Mouse (Mus musculus) liver (tissue): ENCODE data around the gene Stat3.

Experiments
- DNase-seq: peaks from one replicate; pipeline ENCODE4 v3.0.0-alpha.2; 2020; ENCODE audit warnings: mixed read lengths

Gene Stat3

GRCm38 (mm10) chr11:100939512-100940151, at the start of gene Stat3:
TSS of gene Stat3 (minus strand) at chr11:100939540.
- peak; percentile 100 for DNase-seq

DNA sequence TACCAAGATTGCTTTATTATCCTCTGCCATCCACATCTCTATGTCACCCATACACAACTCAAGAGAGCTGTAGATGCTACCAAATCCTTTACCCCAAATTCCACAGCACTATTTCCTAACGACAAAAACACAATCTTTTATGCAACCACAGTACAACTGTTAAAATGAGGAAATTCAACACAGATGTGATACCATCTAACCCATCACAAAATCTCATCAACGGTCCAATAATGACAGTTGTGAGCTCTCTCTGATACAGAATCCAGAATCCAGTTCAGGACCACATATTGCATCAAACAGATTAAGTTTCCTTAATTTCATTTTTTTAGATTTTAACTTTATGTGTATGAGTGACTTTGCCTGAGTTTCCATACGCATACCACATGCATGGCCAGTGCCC, 49.3 kb upstream of the Stat3 start:
- no peak for DNase-seq

- DNase-seq = no peak
Measured at GRCm38 (mm10) chr11:100985607-100986006, 46.3 kb upstream of the Stat3 start.

- no peak for DNase-seq
Measured at GRCm38 (mm10) chr11:100983778-100984131, 44.4 kb upstream of the Stat3 start.

DNA sequence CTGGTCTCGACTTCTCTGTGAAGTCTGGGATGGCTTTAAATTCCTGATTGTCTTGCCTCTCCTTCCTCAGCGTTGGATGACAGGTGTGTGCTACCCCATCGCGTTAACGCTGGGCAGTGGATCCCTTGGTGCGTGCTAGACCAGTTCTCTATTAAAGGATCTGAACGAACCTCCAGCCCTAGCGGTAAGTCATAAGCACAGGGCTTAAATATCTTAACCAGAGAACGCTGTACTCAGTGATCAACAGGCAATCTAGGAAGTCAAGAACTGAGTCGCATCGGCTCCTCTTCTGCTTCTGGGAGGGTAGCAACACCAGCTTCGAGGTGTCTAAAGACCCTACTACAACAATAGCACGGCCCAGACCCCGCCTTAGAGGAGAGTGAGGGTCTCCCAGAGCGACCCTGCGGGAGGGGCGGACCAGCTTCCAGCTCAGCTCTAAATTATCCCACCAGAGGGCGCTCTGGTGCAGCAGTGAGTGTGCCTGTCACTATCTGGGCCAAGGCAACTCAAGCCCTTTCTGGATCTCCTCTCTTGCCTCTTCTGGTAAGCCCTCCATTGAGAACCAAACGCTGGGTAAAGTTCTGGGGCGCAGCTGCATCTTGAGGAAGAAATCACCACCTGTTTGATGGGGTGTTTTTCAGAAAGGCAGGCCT, 43.9 kb upstream of the Stat3 start:
- DNase-seq = peak; percentile 80

DNA sequence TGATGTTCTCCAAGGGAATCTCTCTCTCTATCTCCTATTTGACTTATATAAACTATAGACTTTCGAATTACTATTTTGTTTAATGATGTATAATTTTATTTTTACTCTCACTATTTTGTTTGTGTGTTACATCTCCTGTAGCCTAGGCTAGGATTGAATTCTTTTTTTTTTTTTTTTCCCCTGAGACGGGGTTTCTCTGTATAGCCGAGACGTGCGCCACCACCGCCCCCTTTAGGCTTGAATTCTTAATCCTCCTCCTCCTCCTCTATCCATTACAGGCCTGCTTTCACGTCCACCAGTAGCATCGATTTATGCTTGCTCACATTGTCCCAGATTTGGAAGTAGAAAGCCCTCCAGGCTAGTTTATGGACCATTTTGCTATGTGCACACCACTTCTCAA, 42.7 kb upstream of the Stat3 start:
- no peak for DNase-seq

- DNase-seq = no peak
Measured at GRCm38 (mm10) chr11:100981236-100981635, 41.9 kb upstream of the Stat3 start.

- no peak for DNase-seq
Measured at GRCm38 (mm10) chr11:100980438-100980837, 41.1 kb upstream of the Stat3 start.

- DNase-seq = peak; percentile 19
Measured at GRCm38 (mm10) chr11:100979887-100980286, 40.5 kb upstream of the Stat3 start.

DNA sequence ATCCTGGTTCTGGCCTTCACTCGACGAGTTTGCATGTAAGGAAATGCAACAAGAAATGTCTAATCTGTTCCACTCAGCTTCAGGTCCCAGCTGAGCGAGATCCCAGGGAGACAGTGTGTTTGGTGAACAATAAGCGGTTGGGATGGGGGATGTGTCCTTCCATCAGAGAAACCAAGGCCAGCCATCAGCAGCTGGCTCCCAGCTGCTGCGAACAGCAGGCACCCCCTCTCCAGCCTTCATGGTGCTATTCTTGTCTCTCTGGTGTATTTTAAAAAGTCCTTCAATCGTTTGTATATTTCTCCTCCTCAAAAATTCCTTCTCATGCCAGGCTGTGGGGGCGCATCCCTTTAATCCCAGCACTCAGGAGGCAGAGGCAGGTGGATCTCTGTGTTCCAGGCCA, 35.9 kb upstream of the Stat3 start:
- no peak for DNase-seq

DNA sequence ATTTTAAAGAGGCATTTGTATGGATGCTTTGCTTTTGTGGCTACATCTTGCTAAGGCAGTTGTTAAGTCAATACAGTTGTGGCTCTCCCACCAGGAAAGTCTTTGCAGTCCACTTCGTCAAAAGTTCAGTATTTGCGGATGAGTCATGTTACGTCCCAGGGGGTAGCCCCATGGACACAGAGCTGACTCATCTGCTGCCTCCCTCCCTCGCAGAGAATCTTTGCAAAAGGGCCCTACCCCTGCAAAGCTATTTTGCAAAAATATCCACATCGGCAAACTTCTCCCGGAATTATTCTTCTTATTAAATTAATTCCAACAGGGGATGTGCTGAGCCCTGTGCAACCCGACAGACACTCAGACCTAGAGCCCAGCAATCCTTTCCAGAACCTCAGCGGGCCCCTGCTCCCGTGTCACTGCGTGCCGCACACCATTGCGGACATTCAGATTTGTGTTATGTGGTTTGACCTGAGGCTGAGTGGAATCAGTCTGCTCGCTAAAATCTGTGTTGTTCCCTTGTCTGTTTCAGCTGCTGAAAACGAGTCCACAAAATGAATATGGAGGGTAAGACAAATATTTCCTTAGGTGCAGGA, 35.1 kb upstream of the Stat3 start:
- DNase-seq = no peak

DNA sequence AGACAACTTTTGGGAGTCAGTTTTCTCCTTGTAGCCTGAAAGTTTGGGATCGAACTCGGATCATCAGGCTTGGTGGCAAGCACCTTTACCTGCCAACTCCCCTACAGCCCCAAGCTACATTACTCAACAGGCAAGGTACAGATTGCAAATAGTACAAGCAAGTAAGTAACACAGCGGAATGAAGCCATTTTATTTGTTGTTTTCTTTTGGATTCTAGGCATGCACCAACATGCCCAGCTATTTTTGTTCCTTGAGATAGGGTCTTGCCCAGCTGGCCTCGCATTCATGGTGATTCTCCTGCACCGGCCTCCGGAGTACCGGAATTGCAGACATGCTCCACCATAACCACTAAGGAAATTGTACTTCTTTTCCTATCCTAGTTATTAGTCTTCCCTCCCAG, 33.9 kb upstream of the Stat3 start:
- no peak for DNase-seq

GRCm38 (mm10) chr11:100971455-100971854, 32.1 kb upstream of the Stat3 start:
- DNase-seq = no peak

- DNase-seq = peak; percentile 78
Measured at GRCm38 (mm10) chr11:100970557-100970937, 31.2 kb upstream of the Stat3 start, which contains the start of gene Cavin1. TSS of gene Cavin1 (minus strand) at chr11:100970887.

DNA sequence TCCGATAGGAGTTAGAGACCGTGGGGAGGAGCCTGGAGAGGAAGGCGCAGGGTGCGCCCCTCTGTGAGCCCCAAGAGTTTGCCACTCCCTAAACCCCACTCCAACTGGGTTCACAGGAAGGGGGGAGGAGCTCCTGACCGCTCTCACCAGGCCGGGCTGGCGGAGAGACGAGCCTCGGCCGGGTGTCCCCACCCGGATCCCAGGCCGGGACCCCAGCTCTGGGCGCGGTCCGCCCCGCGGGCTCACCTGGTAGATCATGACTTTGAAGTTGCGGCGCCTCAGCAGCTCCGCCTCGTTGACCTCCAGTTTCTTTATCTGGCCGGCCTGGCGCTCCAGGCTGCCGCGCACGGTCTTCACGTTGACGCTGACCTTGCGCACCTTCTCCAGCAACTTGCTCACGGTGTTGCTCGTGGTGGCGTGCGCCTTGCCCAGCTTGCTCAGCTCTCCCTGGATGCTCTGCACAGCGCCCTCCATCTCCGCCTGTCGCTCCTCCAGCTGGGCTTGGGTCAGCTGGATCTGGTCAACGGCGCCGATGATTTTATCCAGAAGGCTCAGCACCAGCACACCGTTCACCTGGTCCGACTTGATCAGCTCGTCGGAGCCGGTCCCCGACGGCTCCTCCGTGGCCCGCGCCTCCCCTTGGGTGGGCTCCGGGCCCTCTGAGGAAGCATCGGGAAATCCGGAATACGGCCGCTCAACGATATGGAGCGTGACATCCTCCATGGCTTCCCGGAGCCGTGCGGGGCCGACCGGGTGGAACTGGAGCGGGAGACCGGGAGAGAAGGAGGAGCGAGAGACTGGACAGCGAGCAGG, 30.6 kb upstream of the Stat3 start:
- peak; percentile 41 for DNase-seq

DNA sequence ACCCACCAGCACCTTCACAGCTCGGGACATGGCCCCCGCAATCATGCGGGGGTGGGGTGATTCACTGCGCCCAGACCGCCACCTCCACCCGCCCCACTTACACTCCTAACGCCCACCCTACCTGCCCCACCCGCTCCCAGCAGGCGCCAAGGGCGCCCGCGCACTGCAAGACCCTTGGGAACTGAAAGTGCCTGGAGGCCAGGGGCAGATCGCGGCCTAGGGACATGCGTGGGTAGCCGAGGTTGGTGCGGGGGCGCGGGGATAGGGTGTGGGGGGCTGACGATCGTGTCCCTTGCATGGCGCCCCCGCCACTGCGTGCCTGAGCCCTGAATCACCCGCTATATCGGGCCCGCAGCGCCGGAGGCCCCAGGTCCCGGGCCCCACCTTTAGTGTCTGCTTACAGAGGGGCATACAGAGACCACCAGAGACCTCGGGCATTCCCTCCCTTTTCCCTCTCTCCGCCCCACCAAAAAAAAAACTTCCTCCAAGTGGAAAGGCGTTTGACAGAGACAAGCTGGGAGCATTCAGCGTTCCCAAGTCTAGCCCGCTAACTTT, 29.9 kb upstream of the Stat3 start:
- DNase-seq = no peak

DNA sequence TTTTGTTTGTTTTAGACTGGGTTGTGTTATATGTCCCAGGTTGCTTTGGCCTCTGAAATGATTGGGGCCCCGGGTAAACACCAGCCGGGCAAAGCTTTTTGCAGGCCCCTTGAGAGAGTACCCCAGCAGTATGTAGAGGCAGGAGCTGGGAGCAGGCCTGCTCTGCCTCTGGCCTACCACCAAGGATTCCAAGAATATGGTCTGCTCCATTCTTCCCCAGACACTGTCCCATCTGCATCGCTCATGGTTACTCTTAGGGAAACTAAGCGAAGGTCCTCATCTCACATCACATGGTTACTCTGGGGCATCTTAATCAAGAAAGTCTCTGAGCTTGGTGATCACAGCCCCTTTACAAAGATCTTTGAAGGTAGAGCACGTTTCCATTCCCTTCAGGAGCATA, 29.2 kb upstream of the Stat3 start:
- DNase-seq = no peak

DNA sequence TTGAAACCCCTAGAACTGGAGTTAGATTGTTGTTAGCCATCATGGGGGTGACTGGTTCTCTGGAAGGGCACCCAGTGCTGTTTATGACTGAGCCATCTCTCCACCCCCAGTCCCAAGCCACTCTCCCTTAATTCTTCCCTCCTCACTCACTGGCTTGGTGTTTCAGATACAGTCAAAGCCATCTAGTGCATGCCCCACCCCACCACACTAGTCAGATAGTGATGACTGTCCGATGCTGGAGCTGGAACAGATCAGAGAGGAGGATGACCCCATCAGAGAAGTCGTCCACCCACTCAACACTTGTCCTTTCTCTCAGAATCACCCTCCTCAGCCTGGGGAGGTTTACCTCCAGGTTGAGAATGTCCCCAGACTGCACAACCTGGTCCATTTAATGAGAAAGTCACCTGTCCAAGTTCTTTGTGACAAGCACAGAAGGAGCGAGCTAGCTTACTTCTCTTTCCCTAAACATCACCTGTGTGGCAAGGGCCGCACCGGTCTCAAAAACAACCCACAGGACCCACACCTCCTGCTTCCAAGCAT, 28.6 kb upstream of the Stat3 start:
- no peak for DNase-seq

DNA sequence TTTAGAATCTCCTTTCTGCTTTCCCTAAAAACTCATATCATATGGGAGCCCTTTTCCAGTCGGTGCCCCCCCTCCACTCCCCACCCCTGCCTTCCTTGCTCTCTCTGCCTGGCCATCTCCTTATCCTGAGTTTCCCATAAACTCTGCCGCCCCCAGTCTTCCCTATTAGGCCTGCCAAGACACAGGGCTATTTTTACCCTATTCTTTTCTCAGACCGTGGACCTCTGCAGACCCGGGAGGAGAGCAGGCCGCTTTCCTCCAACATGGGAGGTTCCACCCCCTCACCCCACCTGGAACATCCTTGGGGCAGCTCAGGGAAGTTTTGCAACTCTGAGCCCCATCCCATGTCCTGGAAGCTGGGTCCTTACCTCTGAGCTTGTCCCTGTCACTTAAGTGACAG, 28.0 kb upstream of the Stat3 start:
- DNase-seq = no peak

GRCm38 (mm10) chr11:100965760-100966159, 26.4 kb upstream of the Stat3 start:
- peak; percentile 22 for DNase-seq

DNA sequence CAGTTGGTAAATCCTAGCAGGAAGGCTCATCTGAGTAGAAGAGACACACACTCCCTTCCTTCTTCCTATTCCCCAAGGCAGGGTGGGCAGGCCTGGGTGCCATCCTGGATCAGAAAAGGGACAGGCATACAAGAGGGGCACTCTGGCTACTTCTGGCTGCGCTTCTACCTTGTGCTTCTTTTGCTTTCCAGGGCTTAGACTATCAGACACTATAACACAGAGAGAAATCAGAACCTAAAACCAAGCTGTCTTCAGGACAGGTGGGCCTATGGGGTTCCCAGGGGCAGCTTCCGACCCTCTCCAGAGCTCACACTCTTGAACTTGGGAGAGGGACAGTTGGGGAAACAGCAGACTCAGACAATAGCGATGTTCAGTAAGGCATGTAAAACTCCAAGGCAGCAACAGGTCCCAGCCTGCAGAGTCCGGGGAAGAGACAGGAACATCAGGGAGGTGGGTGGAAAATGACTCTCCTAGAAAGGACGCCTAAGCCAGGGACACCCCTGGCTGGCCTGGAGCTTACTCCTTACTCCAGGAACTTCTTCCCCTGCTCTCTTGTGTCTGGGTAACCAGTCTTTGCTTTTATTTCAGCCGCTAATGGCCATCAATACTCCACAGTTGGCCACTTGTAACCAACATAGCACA, 25.7 kb upstream of the Stat3 start:
- DNase-seq = no peak

DNA sequence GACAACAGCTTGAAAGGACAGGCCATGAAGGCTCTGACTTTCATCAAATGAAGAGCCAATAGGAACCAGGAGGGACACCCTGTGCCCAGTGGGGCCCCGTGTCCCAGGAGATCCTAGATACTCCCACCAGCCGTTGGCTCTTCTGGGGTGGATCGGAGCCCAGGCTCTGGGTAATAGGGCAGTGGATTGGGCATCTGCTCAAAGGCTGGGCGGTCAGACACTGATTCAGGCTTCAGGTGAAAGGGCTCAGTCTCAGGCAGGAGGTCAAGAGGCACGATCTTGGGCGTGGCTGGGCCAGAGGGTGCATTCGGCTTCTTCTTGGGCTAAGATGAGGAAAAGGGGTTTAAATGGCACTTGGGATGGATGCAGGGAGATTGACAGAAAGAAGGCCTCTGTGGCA, 24.8 kb upstream of the Stat3 start:
- no peak for DNase-seq

- no peak for DNase-seq
Measured at GRCm38 (mm10) chr11:100963647-100964046, 24.3 kb upstream of the Stat3 start.
